Mouse (Mus musculus): Measurements from ENCODE around the gene Optn.
"Not testable (repeated sequence)": the region's sequence is repeated elsewhere in the genome, so short reads cannot be mapped to it uniquely, and the experiment has no call there.

Optn gene

GRCm38 (mm10) chr2:5063299-5064205 is at the start of gene Optn:
TSS of gene Optn (minus strand) at chr2:5064051.
- peak; percentile 89 for DNase-seq (ENCODE audit: low spot score)

DNA sequence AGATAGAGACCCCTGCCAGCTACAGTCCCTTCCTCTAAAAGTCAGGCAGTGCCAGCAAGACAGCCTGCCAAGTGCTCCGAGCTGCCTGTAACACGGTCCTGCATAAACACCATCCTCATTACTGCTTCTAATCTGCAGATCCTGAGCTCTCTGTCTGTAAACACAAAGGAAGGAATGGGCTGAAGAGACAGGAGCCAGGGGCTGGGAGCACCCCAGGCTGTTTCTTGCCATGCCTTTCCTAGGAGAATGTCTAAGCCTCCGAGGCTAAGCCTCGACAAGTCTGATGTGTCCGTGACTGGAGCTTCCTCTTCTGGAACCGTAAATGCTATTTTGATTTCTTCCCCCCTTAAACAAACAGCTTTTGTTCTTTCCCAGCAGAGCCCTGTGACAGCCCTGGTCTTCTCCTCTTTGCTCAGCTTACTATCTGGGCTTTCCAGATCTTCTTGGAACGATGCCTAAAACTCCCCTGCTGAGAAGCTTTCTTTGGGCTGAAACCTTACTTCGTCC is 49.0 kb upstream of the Optn start:
- no peak for DNase-seq (ENCODE audit: low spot score)

GRCm38 (mm10) chr2:5102891-5103290 is 39.0 kb upstream of the Optn start:
- no peak for DNase-seq (ENCODE audit: low spot score)

DNA sequence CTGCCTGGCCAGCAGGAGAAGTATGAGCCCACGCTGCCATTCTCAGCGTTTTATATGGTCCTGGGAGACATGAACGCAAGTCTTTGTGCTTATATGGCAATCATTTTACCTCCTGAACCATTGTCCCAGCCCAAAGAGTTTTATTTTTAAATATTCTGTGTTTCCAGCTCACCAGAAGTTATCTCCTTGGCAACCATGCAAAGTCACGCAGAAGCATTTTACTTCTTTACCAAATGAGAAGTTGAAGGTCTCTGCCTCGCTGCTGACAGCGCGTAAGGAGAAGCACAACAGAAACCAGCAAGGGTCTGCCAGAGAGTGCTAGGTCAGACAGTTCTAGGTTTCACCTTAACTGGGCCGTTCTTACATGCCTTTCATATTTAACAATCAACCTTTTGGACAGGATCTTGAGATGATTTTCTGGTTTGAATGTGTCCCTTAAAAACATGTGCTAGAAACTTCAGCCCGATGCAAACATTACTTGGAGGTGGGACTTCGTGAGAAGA is 37.9 kb upstream of the Optn start:
- no peak for DNase-seq (ENCODE audit: low spot score)

GRCm38 (mm10) chr2:5099176-5099575 is 35.3 kb upstream of the Optn start:
- no peak for DNase-seq (ENCODE audit: low spot score)

- DNase-seq (ENCODE audit: low spot score), result no peak
Measured at GRCm38 (mm10) chr2:5097786-5098445, 34.1 kb upstream of the Optn start.

- DNase-seq (ENCODE audit: low spot score), result no peak
Measured at GRCm38 (mm10) chr2:5095316-5095715, 31.5 kb upstream of the Optn start.

DNA sequence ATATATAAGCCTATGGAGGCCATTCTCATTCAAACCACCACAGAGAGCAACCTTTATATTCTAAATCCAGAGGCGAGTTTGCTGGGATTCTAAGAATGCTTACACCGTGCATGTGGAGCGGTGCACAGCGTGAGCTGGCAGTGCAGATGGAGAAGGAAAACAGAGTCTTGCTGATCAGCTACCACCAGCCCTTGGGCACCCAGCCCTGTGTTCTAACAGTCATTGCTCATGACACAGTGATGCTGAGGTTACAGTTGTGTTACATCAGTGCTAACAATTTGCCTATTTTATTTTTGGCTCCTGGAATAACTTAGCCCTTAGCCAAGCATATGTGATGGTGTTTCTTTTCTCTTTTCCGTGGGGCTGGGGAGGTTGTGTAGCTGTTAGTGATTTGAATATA is 31.0 kb upstream of the Optn start:
- DNase-seq (ENCODE audit: low spot score), result no peak

GRCm38 (mm10) chr2:5090385-5090784 is 26.5 kb upstream of the Optn start:
- not testable (repeated sequence) for DNase-seq (ENCODE audit: low spot score)

DNA sequence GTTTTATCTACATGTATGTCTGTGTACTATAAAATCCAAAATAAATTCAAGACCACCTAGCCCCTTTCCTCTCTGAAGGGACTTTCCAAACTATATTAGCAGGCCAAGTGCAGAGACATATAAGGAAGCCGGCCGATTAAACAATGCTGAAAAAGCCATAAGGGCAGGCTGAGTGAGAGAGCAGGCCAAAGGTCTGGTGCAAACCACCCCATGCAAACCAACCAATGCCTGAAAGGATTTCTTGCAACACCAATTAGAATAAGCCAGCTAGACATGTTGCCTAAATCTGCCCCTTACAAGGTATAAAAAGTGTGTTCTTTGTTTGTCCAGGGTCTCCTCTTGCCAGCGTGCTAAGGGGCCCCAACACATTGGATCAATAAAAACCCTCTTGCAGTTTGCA is 23.8 kb upstream of the Optn start:
- no peak for DNase-seq (ENCODE audit: low spot score)

- DNase-seq (ENCODE audit: low spot score), result no peak
Measured at GRCm38 (mm10) chr2:5083739-5084138, 19.9 kb upstream of the Optn start.

DNA sequence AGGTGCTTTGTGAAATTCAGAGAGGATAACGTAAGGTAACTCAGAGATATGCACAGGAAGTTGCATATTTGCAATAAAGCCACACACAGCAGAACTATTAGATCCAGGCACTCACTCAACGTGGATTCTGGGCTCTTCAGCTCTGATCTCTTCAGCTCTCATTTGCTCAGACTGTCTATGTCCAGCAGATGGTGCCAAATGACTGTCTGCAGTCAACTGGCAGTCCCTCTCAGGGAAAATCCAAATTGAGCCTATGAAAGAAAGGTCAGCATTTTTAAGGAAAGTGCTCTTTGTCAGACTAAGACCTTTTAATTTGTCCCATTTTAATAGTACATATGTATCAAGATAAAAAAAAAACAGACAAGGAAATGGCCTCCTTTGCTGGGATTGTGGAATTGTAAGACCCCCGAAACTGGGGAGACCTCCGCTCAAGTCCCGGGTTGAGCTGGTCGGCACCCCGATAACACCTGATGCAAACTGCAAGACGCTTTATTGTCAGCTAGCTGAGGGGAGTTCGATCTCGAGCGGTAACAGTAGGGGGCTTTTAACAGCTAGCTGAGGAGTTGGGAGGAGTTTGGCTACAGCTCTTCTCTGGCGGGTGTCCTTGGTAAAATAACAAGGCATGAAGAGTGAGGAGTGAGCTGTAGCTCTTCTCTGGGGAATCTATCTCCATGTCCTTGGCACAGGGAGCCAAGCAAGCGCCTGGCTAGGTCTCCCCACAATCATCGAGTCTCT is 16.4 kb upstream of the Optn start:
- DNase-seq (ENCODE audit: low spot score), result peak; percentile 21

GRCm38 (mm10) chr2:5077937-5078336 is 14.1 kb upstream of the Optn start:
- DNase-seq (ENCODE audit: low spot score), result no peak

DNA sequence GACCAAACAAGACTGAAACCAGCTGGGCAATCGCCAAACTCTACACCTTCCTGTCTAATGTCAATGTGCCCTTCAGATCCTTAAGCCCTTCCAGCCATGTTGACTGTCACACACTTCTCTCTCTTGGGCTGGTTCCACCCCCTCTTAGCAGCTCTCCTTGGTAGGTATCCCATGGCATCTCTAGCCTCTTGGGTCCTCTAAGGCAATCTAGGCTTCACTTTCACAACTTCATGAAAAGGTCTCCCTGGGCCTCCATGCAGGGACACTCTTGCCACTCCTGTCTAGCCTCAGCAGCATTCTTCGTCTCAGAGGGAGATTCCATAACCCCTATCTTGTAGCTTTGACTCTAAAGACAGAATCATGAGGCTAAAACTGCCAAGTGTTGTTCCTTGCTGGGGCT is 13.6 kb upstream of the Optn start:
- DNase-seq (ENCODE audit: low spot score), result no peak

- no peak for DNase-seq (ENCODE audit: low spot score)
Measured at GRCm38 (mm10) chr2:5075856-5076255, 12.0 kb upstream of the Optn start.

GRCm38 (mm10) chr2:5075432-5075831 is 11.6 kb upstream of the Optn start:
- no peak for DNase-seq (ENCODE audit: low spot score)

DNA sequence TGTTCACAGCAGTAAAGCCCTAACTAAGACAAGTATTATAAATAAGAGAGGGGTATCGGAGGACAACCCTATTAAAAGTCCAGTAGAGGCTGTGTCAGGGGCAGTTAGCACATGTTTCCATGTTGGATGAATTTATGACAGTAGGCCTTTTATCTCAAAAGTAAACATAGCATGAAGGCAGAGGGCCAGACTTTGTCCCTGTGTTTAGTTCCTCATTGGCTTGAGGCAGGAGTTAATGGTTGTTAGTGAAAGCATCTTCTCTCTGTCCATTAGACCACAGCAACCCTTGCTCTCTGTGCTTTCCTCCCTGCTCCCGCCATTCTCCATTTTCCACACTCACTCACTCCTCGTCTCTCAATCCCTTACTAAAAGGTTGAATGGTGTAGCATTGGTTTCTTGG is 9.9 kb upstream of the Optn start:
- DNase-seq (ENCODE audit: low spot score), result no peak

GRCm38 (mm10) chr2:5067951-5068350 is 4.1 kb upstream of the Optn start:
- DNase-seq (ENCODE audit: low spot score), result no peak

GRCm38 (mm10) chr2:5067254-5067653 is 3.4 kb upstream of the Optn start:
- not testable (repeated sequence) for DNase-seq (ENCODE audit: low spot score)

- no peak for DNase-seq (ENCODE audit: low spot score)
Measured at GRCm38 (mm10) chr2:5064247-5064646, 396 bp upstream of the Optn start.

DNA sequence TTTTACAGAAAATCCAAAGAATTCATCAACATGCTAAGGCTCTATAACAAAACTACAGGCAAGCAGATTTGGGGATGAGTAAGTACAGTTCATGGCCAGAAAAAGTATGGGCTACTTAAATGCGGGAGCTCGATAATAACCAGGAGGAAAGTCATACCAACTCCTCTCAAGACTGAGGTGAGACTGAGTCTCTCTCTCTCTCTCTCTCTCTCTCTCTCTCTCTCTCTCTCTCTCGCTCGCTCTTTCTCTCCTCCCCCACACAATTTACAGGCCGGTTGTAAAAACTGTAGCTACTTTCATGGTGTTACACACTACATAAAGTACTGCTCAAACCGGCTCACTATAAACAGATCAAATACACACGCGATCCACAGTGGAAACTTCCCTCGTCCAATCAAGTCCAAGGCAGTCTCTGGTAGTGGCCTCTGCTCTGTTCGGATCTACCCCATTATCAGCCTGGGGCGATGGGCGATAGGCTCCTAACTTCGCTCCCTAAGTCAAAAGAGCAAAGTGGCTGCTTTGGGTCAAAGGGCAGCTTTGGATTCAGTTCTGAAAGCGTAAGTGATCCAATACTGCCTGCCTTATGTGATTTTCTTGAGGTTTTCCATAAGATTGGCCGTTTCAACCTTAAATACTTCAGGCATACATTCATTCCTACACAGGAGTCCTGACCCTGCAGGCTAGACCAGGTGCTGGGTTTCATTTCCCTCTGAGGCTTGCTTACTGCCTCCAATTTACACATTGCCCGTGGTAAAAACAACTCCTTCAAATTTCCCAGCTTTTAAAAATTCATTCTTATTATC is 1.2 kb downstream of the Optn start:
- no peak for DNase-seq (ENCODE audit: low spot score)

Data from ovary, postnatal 36 days (tissue).